Mouse (Mus musculus) forebrain, embryonic 15.5 days (tissue): ENCODE data around the gene Rab30. TPM values are rescaled to one million over a fixed set of nuclear protein-coding genes. Genes with fewer than 3 reads are reported as not detected.
A peak's percentile ranks its signal among the peaks of the same experiment; 100 is the strongest.
"Not testable (repeated sequence)": the region's sequence is repeated elsewhere in the genome, so short reads cannot be mapped to it uniquely, and the experiment has no call there.

Source experiments
- ATAC-seq: fragments of 200-750 bp; cut with Nextera tagmentation; replicated peaks from 2 replicates; pipeline ENCODE4 v1.8.0; 2017; ENCODE audit warnings: mild to moderate bottlenecking, moderate TSS enrichment, moderate library complexity
- H3K27ac ChIP-seq: fragments of 300-500 bp; sonication (generic); replicated peaks from 2 replicates; pipeline ENCODE4 v1.5.1; 2015; ENCODE audit warnings: mild to moderate bottlenecking, inconsistent platforms
- H3K27me3 ChIP-seq: fragments of 300-500 bp; sonication (generic); 2 replicates; pipeline ENCODE4 v1.6.1; 2015; ENCODE audit warnings: inconsistent platforms
- H3K36me3 ChIP-seq: fragments of 300-500 bp; sonication (generic); 2 replicates; pipeline ENCODE4 v1.6.1; 2015; ENCODE audit warnings: mild to moderate bottlenecking, inconsistent platforms
- H3K4me1 ChIP-seq: fragments of 300-500 bp; sonication (generic); 2 replicates; pipeline ENCODE4 v1.6.1; 2015; ENCODE audit warnings: inconsistent platforms
- H3K4me2 ChIP-seq: fragments of 300-500 bp; sonication (generic); replicated peaks from 2 replicates; pipeline ENCODE4 v1.6.1; 2015; ENCODE audit warnings: mild to moderate bottlenecking, inconsistent platforms
- H3K4me3 ChIP-seq: fragments of 300-500 bp; sonication (generic); 2 replicates; pipeline ENCODE4 v1.5.1; 2015; ENCODE audit warnings: mild to moderate bottlenecking, inconsistent platforms
- H3K9ac ChIP-seq: fragments of 300-500 bp; sonication (generic); replicated peaks from 2 replicates; pipeline ENCODE4 v1.6.1; 2015; ENCODE audit warnings: mild to moderate bottlenecking, inconsistent platforms
- H3K9me3 ChIP-seq: fragments of 300-500 bp; sonication (generic); 2 replicates; pipeline ENCODE4 v1.6.1; 2016; ENCODE audit warnings: inconsistent platforms
- WGBS: fragments of 180-500 bp; shearing (Covaris S2); methylation state at CpG from one replicate; pipeline ENCODE4 v1.1.7; 2015; ENCODE audit warnings: mixed read lengths; 5-methylcytosine and 5-hydroxymethylcytosine counted together
- polyA plus RNA-seq: library from polyadenylated mRNA; unstranded; fragments of >200 nt; fragmentation: Nextera tagmentation; extraction: Ambion mirVana; gene quantifications from 2 replicates; pipeline ENCODE4 v1.2.1, GENCODE M21; 2015

The Rab30 gene
- polyA plus RNA-seq, 1 experiment from 2014 or later = 19.8 TPM

DNA sequence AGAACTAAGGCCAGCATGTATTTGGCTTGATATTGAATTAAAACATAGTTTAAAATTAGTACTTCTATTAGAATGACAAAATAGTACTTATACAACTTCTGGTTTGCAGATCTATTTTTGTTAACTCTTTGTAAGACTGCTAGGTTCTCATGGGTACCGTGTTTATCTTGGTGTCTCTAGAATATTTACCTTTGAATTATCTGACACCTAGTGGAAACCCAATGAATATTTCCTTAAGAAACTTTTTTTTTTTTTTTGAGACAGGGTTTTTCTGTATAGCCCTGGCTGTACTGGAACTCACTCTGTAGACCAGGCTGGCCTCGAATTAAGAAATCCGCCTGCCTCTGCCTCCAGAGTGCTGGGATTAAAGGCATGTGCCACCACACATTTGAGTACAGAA, 11.8 kb upstream of the Rab30 start:
- peaks cover 14% of the 10 kb centered on the region for H3K36me3 ChIP-seq
- not testable (repeated sequence) for H3K9me3 ChIP-seq, H3K9ac ChIP-seq, H3K4me1 ChIP-seq, H3K27me3 ChIP-seq, H3K4me2 ChIP-seq, H3K4me3 ChIP-seq, H3K27ac ChIP-seq
- 0 out of 2 replicates have a peak, but pooled peaks have one; percentile 20 for ATAC-seq
- WGBS = 84% methylated on average over 3 of the region's 3 CpGs

DNA sequence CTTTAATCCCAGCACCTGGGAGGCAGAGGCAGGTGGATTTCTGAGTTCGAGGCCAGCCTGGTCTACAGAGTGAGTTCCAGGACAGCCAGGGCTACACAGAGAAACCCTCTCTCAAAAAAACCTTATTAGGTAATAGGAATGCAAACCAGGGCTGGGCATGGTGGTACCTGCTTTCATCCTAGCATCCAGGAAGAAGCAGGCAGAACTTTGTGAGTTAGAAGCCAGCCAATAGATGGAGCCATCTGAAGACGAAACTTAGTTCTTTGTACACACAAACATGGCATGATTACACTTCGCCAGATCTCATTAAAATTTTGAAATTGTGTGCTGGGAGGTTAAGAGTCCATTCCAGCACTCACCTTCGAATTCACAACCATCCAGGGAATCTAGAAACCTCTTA, 10.9 kb upstream of the Rab30 start:
- 82% methylated on average over 4 of the region's 4 CpGs for WGBS

GRCm38 (mm10) chr7:92730959-92731358, 10.4 kb upstream of the Rab30 start:
- H3K4me3 ChIP-seq = no peak overlapping the region
- WGBS = 69% methylated on average over 3 of the region's 3 CpGs
- no peaks in the 10 kb centered on the region for H3K4me1 ChIP-seq
- H3K4me2 ChIP-seq = no peak overlapping the region
- H3K36me3 ChIP-seq = peaks cover 18% of the 10 kb centered on the region
- no peak overlapping the region for H3K9ac ChIP-seq
- H3K9me3 ChIP-seq = no peaks in the 10 kb centered on the region
- H3K27ac ChIP-seq = no peak overlapping the region
- no peak for ATAC-seq
- H3K27me3 ChIP-seq = no peaks in the 10 kb centered on the region

More for the DNA sequence above, 10.9 kb upstream of the Rab30 start:
- Histone ChIP-seq H3K27ac (no peak overlapping the region), H3K36me3 (peaks cover 14% of the 10 kb centered on the region), H3K4me3 (no peak overlapping the region), H3K4me2 (no peak overlapping the region), H3K4me1 (no peaks in the 10 kb centered on the region), H3K27me3 (no peaks in the 10 kb centered on the region), H3K9me3 (no peaks in the 10 kb centered on the region), H3K9ac (no peak overlapping the region)
- no peak for ATAC-seq

- ATAC-seq = no peak
- Histone ChIP-seq H3K4me3 (no peak overlapping the region), H3K9me3 (no peaks in the 10 kb centered on the region), H3K4me1 (peaks cover 5% of the 10 kb centered on the region; the same call in 1 of the 2 replicates), H3K27me3 (no peaks in the 10 kb centered on the region), H3K36me3 (peaks cover 23% of the 10 kb centered on the region), H3K27ac (no peak overlapping the region), H3K9ac (no peak overlapping the region), H3K4me2 (no peak overlapping the region)
- WGBS = 92% methylated on average over 7 of the region's 7 CpGs
These were observed 9.3 kb upstream of the Rab30 start for GRCm38 (mm10) chr7:92732136-92732535.

DNA sequence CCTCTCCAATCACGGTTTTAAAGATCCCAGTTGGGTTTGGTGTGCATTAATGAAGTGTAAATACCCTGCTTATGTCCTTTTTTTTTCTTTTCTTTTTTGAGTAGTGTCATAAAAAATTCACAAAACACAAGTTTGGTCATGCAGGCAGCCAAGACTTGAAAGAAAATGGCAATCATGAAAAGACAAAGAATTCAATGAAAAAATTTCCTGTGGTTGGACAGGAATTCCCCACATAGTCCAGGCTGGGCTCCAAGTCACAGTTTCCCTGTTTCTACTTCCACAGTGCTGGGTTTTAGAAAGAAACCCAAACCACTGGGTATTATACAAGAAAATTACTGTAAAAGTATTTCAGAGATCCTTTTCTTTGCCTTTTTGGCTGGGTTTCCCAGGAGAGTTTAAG, 3.8 kb upstream of the Rab30 start:
- Histone ChIP-seq H3K9ac (no peak overlapping the region), H3K4me2 (no peak overlapping the region), H3K4me1 (peaks cover 37% of the 10 kb centered on the region), H3K4me3 (no peak overlapping the region), H3K27me3 (no peaks in the 10 kb centered on the region), H3K27ac (no peak overlapping the region), H3K9me3 (no peaks in the 10 kb centered on the region), H3K36me3 (peaks cover 22% of the 10 kb centered on the region)
- no peak for ATAC-seq
- 73% methylated on average over 1 of the region's 1 CpGs for WGBS

- peaks cover 12% of the 10 kb centered on the region; the same call in 1 of the 2 replicates for H3K36me3 ChIP-seq
- no peaks in the 10 kb centered on the region for H3K27me3 ChIP-seq
- peak overlapping the region; percentile 79 for H3K4me2 ChIP-seq
- WGBS = 25% methylated on average over 6 of the region's 6 CpGs
- no peak for ATAC-seq
- H3K9ac ChIP-seq = peak overlapping the region; percentile 94
- 0 out of 2 replicates have a peak overlapping the region, but pooled peaks have one; percentile 4 for H3K27ac ChIP-seq
- peak overlapping the region; percentile 78 for H3K4me3 ChIP-seq
- peaks cover 59% of the 10 kb centered on the region for H3K4me1 ChIP-seq
- H3K9me3 ChIP-seq = no peaks in the 10 kb centered on the region
These were observed 1.4 kb upstream of the Rab30 start for GRCm38 (mm10) chr7:92739956-92740355.

GRCm38 (mm10) chr7:92740411-92741115, 840 bp upstream of the Rab30 start:
- Histone ChIP-seq H3K4me1 (peaks cover 59% of the 10 kb centered on the region), H3K9ac (peak overlapping the region; percentile 94), H3K9me3 (no peaks in the 10 kb centered on the region), H3K27ac (peak overlapping the region; percentile 95), H3K36me3 (peaks cover 12% of the 10 kb centered on the region; the same call in 1 of the 2 replicates), H3K4me3 (peak overlapping the region; percentile 78), H3K27me3 (no peaks in the 10 kb centered on the region), H3K4me2 (peak overlapping the region; percentile 79)
- no peak for ATAC-seq
- 1% methylated on average over 23 of the region's 23 CpGs for WGBS

- H3K4me1 ChIP-seq = peaks cover 56% of the 10 kb centered on the region
- peak overlapping the region; percentile 84 for H3K9ac ChIP-seq
- H3K4me2 ChIP-seq = peak overlapping the region; percentile 67
- peak overlapping the region; percentile 78 for H3K4me3 ChIP-seq
- WGBS = 0% methylated on average over 9 of the region's 9 CpGs
- H3K36me3 ChIP-seq = peaks cover 4% of the 10 kb centered on the region; the same call in 1 of the 2 replicates
- ATAC-seq = peak; percentile 51
- no peaks in the 10 kb centered on the region for H3K27me3 ChIP-seq
- no peaks in the 10 kb centered on the region for H3K9me3 ChIP-seq
- peak overlapping the region; percentile 95 for H3K27ac ChIP-seq
These were observed 452 bp downstream of the Rab30 start for GRCm38 (mm10) chr7:92741861-92742249.

DNA sequence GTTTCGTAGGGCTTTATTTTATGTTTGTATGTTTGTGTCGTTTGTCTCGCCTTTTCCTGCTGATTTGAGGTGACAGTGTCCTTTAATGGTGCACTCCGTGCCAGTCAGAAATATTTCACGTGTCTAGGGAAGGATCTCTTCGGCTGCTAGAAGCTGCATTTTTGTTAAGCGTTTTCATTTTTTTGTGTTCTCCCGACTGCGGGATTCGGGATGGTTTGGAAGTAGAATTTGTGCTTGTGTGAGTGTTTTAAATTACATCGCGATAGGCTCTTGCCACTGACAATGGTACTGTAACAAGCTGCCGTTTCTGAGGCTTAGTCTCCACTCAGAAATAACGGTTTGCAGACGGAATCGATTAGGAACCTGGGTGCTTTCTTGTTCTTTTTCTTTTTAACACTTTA, 938 bp downstream of the Rab30 start:
- H3K4me3 ChIP-seq = peak overlapping the region; percentile 78
- peak overlapping the region; percentile 67 for H3K4me2 ChIP-seq
- H3K4me1 ChIP-seq = peaks cover 52% of the 10 kb centered on the region
- peak overlapping the region; percentile 95 for H3K27ac ChIP-seq
- H3K36me3 ChIP-seq = peaks cover 3% of the 10 kb centered on the region; the same call in 1 of the 2 replicates
- no peaks in the 10 kb centered on the region for H3K27me3 ChIP-seq
- no peaks in the 10 kb centered on the region for H3K9me3 ChIP-seq
- ATAC-seq = no peak
- peak overlapping the region; percentile 84 for H3K9ac ChIP-seq
- under 1% methylated on average over 16 of the region's 16 CpGs for WGBS

DNA sequence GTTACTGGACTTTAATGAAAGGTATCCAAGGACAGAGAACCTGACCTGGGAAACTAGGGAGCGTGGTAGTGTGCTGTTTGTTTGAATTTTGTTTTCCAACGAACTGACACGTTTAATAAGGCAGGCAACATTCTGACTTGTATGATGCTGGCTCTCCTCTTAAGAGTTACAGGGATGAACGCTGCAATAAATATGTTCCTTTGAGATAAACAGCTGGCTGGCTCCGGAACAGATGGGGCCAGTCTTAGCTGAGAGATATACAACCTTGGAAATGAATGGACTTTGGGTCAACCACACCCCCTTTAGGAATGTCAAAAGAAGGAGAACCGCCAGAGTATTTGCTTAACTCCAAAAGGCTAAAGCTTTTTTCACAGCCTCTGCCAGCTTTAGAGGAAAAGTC, 1.4 kb downstream of the Rab30 start:
- Histone ChIP-seq H3K4me2 (peak overlapping the region; percentile 67), H3K9me3 (no peaks in the 10 kb centered on the region), H3K4me3 (peak overlapping the region; percentile 78), H3K4me1 (peaks cover 48% of the 10 kb centered on the region), H3K9ac (peak overlapping the region; percentile 84), H3K27me3 (no peaks in the 10 kb centered on the region), H3K36me3 (peaks cover 3% of the 10 kb centered on the region; the same call in 1 of the 2 replicates), H3K27ac (peak overlapping the region; percentile 95)
- no peak for ATAC-seq
- whole genome bisulfite sequencing = under 1% methylated on average over 6 of the region's 6 CpGs

DNA sequence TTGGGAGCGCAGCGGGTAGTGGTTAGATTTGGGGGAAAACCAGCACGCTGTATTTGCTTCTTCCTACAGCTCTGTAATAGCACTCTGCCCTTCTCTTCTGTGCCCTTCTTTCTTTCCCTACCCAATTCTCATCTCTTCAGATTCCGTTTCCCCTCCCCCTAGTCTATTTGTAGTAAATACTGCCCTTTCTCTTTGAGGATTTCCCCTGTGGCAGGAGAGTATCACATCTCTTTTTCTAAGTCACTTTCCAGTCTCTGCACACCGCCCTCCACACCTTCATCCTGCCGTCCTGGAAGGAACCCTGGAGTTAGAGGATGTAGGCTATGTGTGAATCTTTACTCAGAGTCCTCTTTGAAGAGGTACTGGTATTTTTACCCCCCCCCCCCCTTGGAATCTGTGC, 1.9 kb downstream of the Rab30 start:
- WGBS = 6% methylated on average over 6 of the region's 6 CpGs
- peak overlapping the region; percentile 84; the same call in 1 of the 2 replicates for H3K9ac ChIP-seq
- no peak for ATAC-seq
- no peaks in the 10 kb centered on the region for H3K27me3 ChIP-seq
- no peaks in the 10 kb centered on the region for H3K9me3 ChIP-seq
- peak overlapping the region; percentile 67 for H3K4me2 ChIP-seq
- peaks cover 42% of the 10 kb centered on the region for H3K4me1 ChIP-seq
- H3K36me3 ChIP-seq = peaks cover 2% of the 10 kb centered on the region; the same call in 1 of the 2 replicates
- H3K4me3 ChIP-seq = peak overlapping the region; percentile 78
- H3K27ac ChIP-seq = no peak overlapping the region

DNA sequence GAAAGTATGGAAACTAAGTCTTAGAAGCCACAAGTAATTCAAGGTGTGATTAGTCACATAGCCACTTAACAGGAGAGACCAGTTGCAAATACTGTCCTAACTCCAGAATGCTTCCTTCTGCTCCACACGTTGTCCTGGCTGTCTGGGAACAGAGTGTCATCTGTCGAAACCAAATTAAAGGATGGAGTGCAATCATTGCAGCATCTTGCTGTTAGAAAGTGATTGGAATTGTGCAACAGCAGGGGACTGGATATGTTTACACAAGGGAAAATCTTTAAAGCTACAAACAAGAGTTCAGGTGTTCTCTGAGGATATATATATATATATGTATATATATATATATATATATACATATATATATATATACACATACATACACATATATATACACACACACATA, 9.0 kb downstream of the Rab30 start:
- no peak for ATAC-seq
- Histone ChIP-seq H3K27me3 (no peaks in the 10 kb centered on the region), H3K27ac (no peak overlapping the region), H3K9me3 (no peaks in the 10 kb centered on the region), H3K4me3 (no peak overlapping the region), H3K9ac (no peak overlapping the region), H3K4me2 (no peak overlapping the region), H3K4me1 (no peaks in the 10 kb centered on the region), H3K36me3 (no peaks in the 10 kb centered on the region)
- WGBS = 81% methylated on average over 2 of the region's 2 CpGs
